Mouse (Mus musculus) kidney, postnatal 0 days (tissue): Measurements from ENCODE around the gene Nek7. TPM values are rescaled to one million over a fixed set of nuclear protein-coding genes. Genes with fewer than 3 reads are reported as not detected.

Experiments used
- ATAC-seq: fragments of 200-750 bp; cut with Nextera tagmentation; replicated peaks from 2 replicates; pipeline ENCODE4 v1.8.0; 2017; ENCODE audit warnings: low read depth, moderate number of reproducible peaks, moderate TSS enrichment, moderate library complexity; ENCODE audit not compliant: low FRiP score
- DNase-seq: peaks from one replicate; pipeline ENCODE4 v3.0.0-alpha.2; 2016; ENCODE audit warnings: low spot score
- H3K27ac ChIP-seq: fragments of 300-500 bp; sonication (generic); 2 replicates; pipeline ENCODE4 v1.5.1; 2014; ENCODE audit warnings: mild to moderate bottlenecking
- H3K27me3 ChIP-seq: fragments of 300-500 bp; sonication (generic); 2 replicates; pipeline ENCODE4 v1.6.1; 2014; ENCODE audit warnings: low read length, mixed read lengths; ENCODE audit not compliant: insufficient read depth
- H3K36me3 ChIP-seq: fragments of 300-500 bp; sonication (generic); 2 replicates; pipeline ENCODE4 v1.6.1; 2014; ENCODE audit warnings: low read length, mixed read lengths; ENCODE audit not compliant: insufficient read depth
- H3K4me1 ChIP-seq: fragments of 300-500 bp; sonication (generic); replicated peaks from 2 replicates; pipeline ENCODE4 v1.6.1; 2014; ENCODE audit warnings: antibody characterized with exemption, low read length, mixed read lengths; ENCODE audit not compliant: insufficient read depth
- H3K4me2 ChIP-seq: fragments of 300-500 bp; sonication (generic); 2 replicates; pipeline ENCODE4 v1.6.1; 2014; ENCODE audit warnings: mild to moderate bottlenecking, low read length, moderate library complexity, mixed read lengths
- H3K4me3 ChIP-seq: fragments of 300-500 bp; sonication (generic); replicated peaks from 2 replicates; pipeline ENCODE4 v1.5.1; 2014; ENCODE audit warnings: low read depth, low read length
- H3K9ac ChIP-seq: fragments of 300-500 bp; sonication (generic); 2 replicates; pipeline ENCODE4 v1.6.1; 2014; ENCODE audit warnings: low read depth, low read length
- H3K9me3 ChIP-seq: fragments of 300-500 bp; sonication (generic); replicated peaks from 2 replicates; pipeline ENCODE4 v1.6.1; 2016; ENCODE audit warnings: low read length, inconsistent platforms, mixed read lengths
- CTCF ChIP-seq: IDR thresholded peaks from 2 replicates; pipeline ENCODE4 v1.5.1; 2016; ENCODE audit warnings: antibody characterized with exemption, low read depth, mild to moderate bottlenecking, moderate library complexity
- WGBS: fragments of 180-500 bp; shearing (Covaris S2); extraction: QIAGEN DNeasy Blood & Tissue Kit; methylation state at CpG from one replicate; pipeline ENCODE4 v1.1.7; 2014; 5-methylcytosine and 5-hydroxymethylcytosine counted together
- polyA plus RNA-seq: library from polyadenylated mRNA; unstranded; fragments of >200 nt; fragmentation: Nextera tagmentation; extraction: Ambion mirVana; gene quantifications from 2 replicates; pipeline ENCODE4 v1.2.1, GENCODE M21; 2015

Gene Nek7
- polyA plus RNA-seq, 1 experiment from 2014 or later, result 42.8 TPM

- H3K4me3 ChIP-seq, result no peak overlapping the region
- H3K9me3 ChIP-seq, result no peaks in the 10 kb centered on the region
- H3K27ac ChIP-seq, result peak overlapping the region; percentile 47; the same call in 1 of the 2 replicates
- H3K27me3 ChIP-seq, result no peaks in the 10 kb centered on the region
- DNase-seq (no peak), ATAC-seq (peak; percentile 75)
- H3K4me1 ChIP-seq, result 0 out of 2 replicates have a peak, but pooled peaks cover 6% of the 10 kb centered on the region
- no peak overlapping the region for H3K4me2 ChIP-seq
- WGBS, result 43% methylated on average over 4 of the region's 4 CpGs
- no peak for TF ChIP-seq CTCF
- H3K9ac ChIP-seq, result no peak overlapping the region
- H3K36me3 ChIP-seq, result no peaks in the 10 kb centered on the region
Measured at GRCm38 (mm10) chr1:138603974-138604373, 16.0 kb downstream of the Nek7 start.

GRCm38 (mm10) chr1:138598087-138598486, 21.9 kb downstream of the Nek7 start:
- H3K27ac ChIP-seq, result no peak overlapping the region
- no peak overlapping the region for H3K4me2 ChIP-seq
- ATAC-seq (no peak), DNase-seq (no peak)
- 86% methylated on average over 11 of the region's 11 CpGs for WGBS
- TF ChIP-seq CTCF, result no peak
- no peak overlapping the region for H3K4me3 ChIP-seq
- H3K36me3 ChIP-seq, result 0 out of 2 replicates have a peak, but pooled peaks cover 5% of the 10 kb centered on the region
- no peaks in the 10 kb centered on the region for H3K27me3 ChIP-seq
- no peaks in the 10 kb centered on the region for H3K4me1 ChIP-seq
- H3K9me3 ChIP-seq, result no peaks in the 10 kb centered on the region
- H3K9ac ChIP-seq, result no peak overlapping the region

- DNase-seq (no peak), ATAC-seq (no peak)
- Histone ChIP-seq H3K4me3 (no peak overlapping the region), H3K9me3 (no peaks in the 10 kb centered on the region), H3K27ac (no peak overlapping the region), H3K9ac (no peak overlapping the region), H3K27me3 (no peaks in the 10 kb centered on the region), H3K4me2 (no peak overlapping the region), H3K36me3 (0 out of 2 replicates have a peak, but pooled peaks cover 5% of the 10 kb centered on the region), H3K4me1 (no peaks in the 10 kb centered on the region)
- 56% methylated on average over 4 of the region's 4 CpGs for WGBS
- TF ChIP-seq CTCF, result no peak
Measured at GRCm38 (mm10) chr1:138596127-138596706, 23.7 kb downstream of the Nek7 start.

- DNase-seq (no peak), ATAC-seq (no peak)
- no peak overlapping the region for H3K4me3 ChIP-seq
- no peak for TF ChIP-seq CTCF
- no peak overlapping the region for H3K27ac ChIP-seq
- no peaks in the 10 kb centered on the region for H3K4me1 ChIP-seq
- no peak overlapping the region for H3K4me2 ChIP-seq
- 89% methylated on average over 5 of the region's 5 CpGs for WGBS
- no peaks in the 10 kb centered on the region for H3K27me3 ChIP-seq
- no peaks in the 10 kb centered on the region for H3K9me3 ChIP-seq
- 0 out of 2 replicates have a peak, but pooled peaks cover 5% of the 10 kb centered on the region for H3K36me3 ChIP-seq
- no peak overlapping the region for H3K9ac ChIP-seq
Measured at GRCm38 (mm10) chr1:138594910-138595309, 25.0 kb downstream of the Nek7 start.

GRCm38 (mm10) chr1:138593922-138594321, 26.0 kb downstream of the Nek7 start:
- no peak for TF ChIP-seq CTCF
- 91% methylated on average over 5 of the region's 5 CpGs for WGBS
- H3K27me3 ChIP-seq, result no peaks in the 10 kb centered on the region
- H3K36me3 ChIP-seq, result 0 out of 2 replicates have a peak, but pooled peaks cover 5% of the 10 kb centered on the region
- no peaks in the 10 kb centered on the region for H3K4me1 ChIP-seq
- DNase-seq, result no peak
- no peak overlapping the region for H3K4me2 ChIP-seq
- no peak overlapping the region for H3K27ac ChIP-seq
- no peak for ATAC-seq
- H3K4me3 ChIP-seq, result no peak overlapping the region
- H3K9me3 ChIP-seq, result no peaks in the 10 kb centered on the region
- no peak overlapping the region for H3K9ac ChIP-seq

GRCm38 (mm10) chr1:138592466-138592865, 27.5 kb downstream of the Nek7 start:
- H3K9me3 ChIP-seq, result no peaks in the 10 kb centered on the region
- H3K4me3 ChIP-seq, result no peak overlapping the region
- no peaks in the 10 kb centered on the region for H3K27me3 ChIP-seq
- no peak for DNase-seq
- no peak for ATAC-seq
- H3K4me2 ChIP-seq, result no peak overlapping the region
- TF ChIP-seq CTCF, result no peak
- H3K4me1 ChIP-seq, result no peaks in the 10 kb centered on the region
- 95% methylated on average over 4 of the region's 4 CpGs for whole genome bisulfite sequencing
- no peak overlapping the region for H3K27ac ChIP-seq
- H3K36me3 ChIP-seq, result 0 out of 2 replicates have a peak, but pooled peaks cover 5% of the 10 kb centered on the region
- H3K9ac ChIP-seq, result no peak overlapping the region

- no peak overlapping the region for H3K4me3 ChIP-seq
- no peak for TF ChIP-seq CTCF
- ATAC-seq, result no peak
- H3K9ac ChIP-seq, result no peak overlapping the region
- DNase-seq, result no peak
- H3K4me2 ChIP-seq, result no peak overlapping the region
- H3K27ac ChIP-seq, result no peak overlapping the region
- H3K9me3 ChIP-seq, result no peaks in the 10 kb centered on the region
- 85% methylated on average over 8 of the region's 8 CpGs for WGBS
- H3K4me1 ChIP-seq, result no peaks in the 10 kb centered on the region
- 0 out of 2 replicates have a peak, but pooled peaks cover 5% of the 10 kb centered on the region for H3K36me3 ChIP-seq
- H3K27me3 ChIP-seq, result no peaks in the 10 kb centered on the region
Measured at GRCm38 (mm10) chr1:138590451-138591022, 29.4 kb downstream of the Nek7 start.
